Mouse (Mus musculus): ENCODE measurements at regions not wholly inside any gene's neighbourhood (a gene's known extent, or its start where the extent isn't known, plus 50 kb on each side); places are given as distances from the start of the nearest gene placed in this dataset.

- Histone ChIP-seq H3K4me1 (ENCODE audit: control insufficient read depth, insufficient read depth, low read length) (peaks cover 21% of the 10 kb centered on the region), H3K4me3 (ENCODE audit: low read length) (no peak overlapping the region), H3K36me3 (ENCODE audit: control insufficient read depth, insufficient read depth, low read length) (no peaks in the 10 kb centered on the region), H3K9me3 (ENCODE audit: control insufficient read depth, low read length) (no peaks in the 10 kb centered on the region), H3K27ac (ENCODE audit: low read depth, low read length) (peak overlapping the region; percentile 57), H3K9ac (ENCODE audit: low read depth, low read length) (no peak overlapping the region), H3K27me3 (ENCODE audit: control insufficient read depth, insufficient read depth, low read length) (no peaks in the 10 kb centered on the region), H3K4me2 (replicated peaks; ENCODE audit: low read depth, low read length) (no peak overlapping the region; the same call in 1 of the 2 replicates)
- WGBS = 3% methylated on average over 7 of the region's 7 CpGs
- ATAC-seq (ENCODE audit: low FRiP score, low TSS enrichment) = peak; percentile 93
Measured at GRCm38 (mm10) chr16:70239432-70239941, 74.3 kb upstream of the Gbe1 start.

- H3K9ac ChIP-seq (ENCODE audit: low read depth, low read length) = no peak overlapping the region
- H3K27ac ChIP-seq (ENCODE audit: low read depth, low read length) = no peak overlapping the region
- H3K4me2 ChIP-seq (replicated peaks; ENCODE audit: low read depth, low read length) = no peak overlapping the region
- no peak for ATAC-seq (ENCODE audit: low FRiP score, low TSS enrichment)
- H3K9me3 ChIP-seq (ENCODE audit: control insufficient read depth, low read length) = no peaks in the 10 kb centered on the region
- no peaks in the 10 kb centered on the region for H3K36me3 ChIP-seq (ENCODE audit: control insufficient read depth, insufficient read depth, low read length)
- H3K27me3 ChIP-seq (ENCODE audit: control insufficient read depth, insufficient read depth, low read length) = no peaks in the 10 kb centered on the region
- H3K4me1 ChIP-seq (ENCODE audit: control insufficient read depth, insufficient read depth, low read length) = peaks cover 14% of the 10 kb centered on the region
- no peak overlapping the region for H3K4me3 ChIP-seq (ENCODE audit: low read length)
- 53% methylated on average over 4 of the region's 4 CpGs for WGBS
Measured at GRCm38 (mm10) chr16:70244205-70244756, 69.5 kb upstream of the Gbe1 start.

- no peak for ATAC-seq (ENCODE audit: low FRiP score, low TSS enrichment)
- peaks cover 8% of the 10 kb centered on the region; the same call in 1 of the 2 replicates for H3K4me1 ChIP-seq (ENCODE audit: control insufficient read depth, insufficient read depth, low read length)
- no peak overlapping the region for H3K9ac ChIP-seq (ENCODE audit: low read depth, low read length)
- no peaks in the 10 kb centered on the region for H3K36me3 ChIP-seq (ENCODE audit: control insufficient read depth, insufficient read depth, low read length)
- no peaks in the 10 kb centered on the region for H3K27me3 ChIP-seq (ENCODE audit: control insufficient read depth, insufficient read depth, low read length)
- no peak overlapping the region for H3K4me2 ChIP-seq (replicated peaks; ENCODE audit: low read depth, low read length)
- no peak overlapping the region for H3K4me3 ChIP-seq (ENCODE audit: low read length)
- 90% methylated on average over 2 of the region's 2 CpGs for WGBS
- no peaks in the 10 kb centered on the region for H3K9me3 ChIP-seq (ENCODE audit: control insufficient read depth, low read length)
- no peak overlapping the region for H3K27ac ChIP-seq (ENCODE audit: low read depth, low read length)
Measured at GRCm38 (mm10) chr16:70244963-70245362, 68.8 kb upstream of the Gbe1 start.

- H3K4me2 ChIP-seq (replicated peaks; ENCODE audit: low read depth, low read length) = no peak overlapping the region
- WGBS = 59% methylated on average over 1 of the region's 1 CpGs
- ATAC-seq (ENCODE audit: low FRiP score, low TSS enrichment) = no peak
- no peaks in the 10 kb centered on the region for H3K36me3 ChIP-seq (ENCODE audit: control insufficient read depth, insufficient read depth, low read length)
- no peak overlapping the region for H3K9ac ChIP-seq (ENCODE audit: low read depth, low read length)
- H3K27ac ChIP-seq (ENCODE audit: low read depth, low read length) = no peak overlapping the region
- no peaks in the 10 kb centered on the region for H3K9me3 ChIP-seq (ENCODE audit: control insufficient read depth, low read length)
- H3K4me1 ChIP-seq (ENCODE audit: control insufficient read depth, insufficient read depth, low read length) = no peaks in the 10 kb centered on the region
- no peaks in the 10 kb centered on the region for H3K27me3 ChIP-seq (ENCODE audit: control insufficient read depth, insufficient read depth, low read length)
- H3K4me3 ChIP-seq (ENCODE audit: low read length) = no peak overlapping the region
Measured at GRCm38 (mm10) chr16:70259364-70259763, 54.4 kb upstream of the Gbe1 start.

- 63% methylated on average over 1 of the region's 1 CpGs for WGBS
- no peak overlapping the region for H3K4me3 ChIP-seq (ENCODE audit: low read length)
- no peaks in the 10 kb centered on the region for H3K27me3 ChIP-seq (ENCODE audit: control insufficient read depth, insufficient read depth, low read length)
- H3K4me2 ChIP-seq (replicated peaks; ENCODE audit: low read depth, low read length) = no peak overlapping the region
- no peak for ATAC-seq (ENCODE audit: low FRiP score, low TSS enrichment)
- no peak overlapping the region for H3K27ac ChIP-seq (ENCODE audit: low read depth, low read length)
- H3K9ac ChIP-seq (ENCODE audit: low read depth, low read length) = no peak overlapping the region
- H3K36me3 ChIP-seq (ENCODE audit: control insufficient read depth, insufficient read depth, low read length) = no peaks in the 10 kb centered on the region
- no peaks in the 10 kb centered on the region for H3K4me1 ChIP-seq (ENCODE audit: control insufficient read depth, insufficient read depth, low read length)
- H3K9me3 ChIP-seq (ENCODE audit: control insufficient read depth, low read length) = no peaks in the 10 kb centered on the region
Measured at GRCm38 (mm10) chr16:70260151-70260550, 53.6 kb upstream of the Gbe1 start.
